Mouse (Mus musculus) neural tube, embryonic 12.5 days (tissue): ENCODE measurements around the gene Acot7. TPM values are rescaled to one million over a fixed set of nuclear protein-coding genes. Genes with fewer than 3 reads are reported as not detected.

ENCODE experiments used
- ATAC-seq: fragments of 200-750 bp; cut with Nextera tagmentation; 2 replicates; pipeline ENCODE4 v1.8.0; 2017; ENCODE audit warnings: low read depth, mild to moderate bottlenecking, moderate TSS enrichment, moderate library complexity; ENCODE audit not compliant: low FRiP score
- H3K27ac ChIP-seq: fragments of 300-500 bp; sonication (generic); 2 replicates; pipeline ENCODE4 v1.5.1; 2016
- H3K27me3 ChIP-seq: fragments of 300-500 bp; sonication (generic); replicated peaks from 2 replicates; pipeline ENCODE4 v1.6.1; 2016; ENCODE audit warnings: mild to moderate bottlenecking
- H3K36me3 ChIP-seq: fragments of 300-500 bp; sonication (generic); 2 replicates; pipeline ENCODE4 v1.6.1; 2016; ENCODE audit warnings: mild to moderate bottlenecking
- H3K4me1 ChIP-seq: fragments of 300-500 bp; sonication (generic); 2 replicates; pipeline ENCODE4 v1.6.1; 2016
- H3K4me2 ChIP-seq: fragments of 300-500 bp; sonication (generic); replicated peaks from 2 replicates; pipeline ENCODE4 v1.6.1; 2016; ENCODE audit warnings: mild to moderate bottlenecking
- H3K4me3 ChIP-seq: fragments of 300-500 bp; sonication (generic); 2 replicates; pipeline ENCODE4 v1.5.1; 2016
- H3K9ac ChIP-seq: fragments of 300-500 bp; sonication (generic); 2 replicates; pipeline ENCODE4 v1.6.1; 2016; ENCODE audit warnings: mild to moderate bottlenecking
- H3K9me3 ChIP-seq: fragments of 300-500 bp; sonication (generic); 2 replicates; pipeline ENCODE4 v1.6.1; 2016; ENCODE audit warnings: mild to moderate bottlenecking
- WGBS: fragments of 180-500 bp; shearing (Covaris S2); methylation state at CpG from one replicate; pipeline ENCODE4 v1.1.7; 2016; 5-methylcytosine and 5-hydroxymethylcytosine counted together
- polyA plus RNA-seq: library from polyadenylated mRNA; unstranded; fragments of >200 nt; fragmentation: Nextera tagmentation; extraction: Ambion mirVana; gene quantifications from 2 replicates; pipeline ENCODE4 v1.2.1, GENCODE M21; 2016

The Acot7 gene
- polyA plus RNA-seq, 1 experiment from 2014 or later = 213 TPM

DNA sequence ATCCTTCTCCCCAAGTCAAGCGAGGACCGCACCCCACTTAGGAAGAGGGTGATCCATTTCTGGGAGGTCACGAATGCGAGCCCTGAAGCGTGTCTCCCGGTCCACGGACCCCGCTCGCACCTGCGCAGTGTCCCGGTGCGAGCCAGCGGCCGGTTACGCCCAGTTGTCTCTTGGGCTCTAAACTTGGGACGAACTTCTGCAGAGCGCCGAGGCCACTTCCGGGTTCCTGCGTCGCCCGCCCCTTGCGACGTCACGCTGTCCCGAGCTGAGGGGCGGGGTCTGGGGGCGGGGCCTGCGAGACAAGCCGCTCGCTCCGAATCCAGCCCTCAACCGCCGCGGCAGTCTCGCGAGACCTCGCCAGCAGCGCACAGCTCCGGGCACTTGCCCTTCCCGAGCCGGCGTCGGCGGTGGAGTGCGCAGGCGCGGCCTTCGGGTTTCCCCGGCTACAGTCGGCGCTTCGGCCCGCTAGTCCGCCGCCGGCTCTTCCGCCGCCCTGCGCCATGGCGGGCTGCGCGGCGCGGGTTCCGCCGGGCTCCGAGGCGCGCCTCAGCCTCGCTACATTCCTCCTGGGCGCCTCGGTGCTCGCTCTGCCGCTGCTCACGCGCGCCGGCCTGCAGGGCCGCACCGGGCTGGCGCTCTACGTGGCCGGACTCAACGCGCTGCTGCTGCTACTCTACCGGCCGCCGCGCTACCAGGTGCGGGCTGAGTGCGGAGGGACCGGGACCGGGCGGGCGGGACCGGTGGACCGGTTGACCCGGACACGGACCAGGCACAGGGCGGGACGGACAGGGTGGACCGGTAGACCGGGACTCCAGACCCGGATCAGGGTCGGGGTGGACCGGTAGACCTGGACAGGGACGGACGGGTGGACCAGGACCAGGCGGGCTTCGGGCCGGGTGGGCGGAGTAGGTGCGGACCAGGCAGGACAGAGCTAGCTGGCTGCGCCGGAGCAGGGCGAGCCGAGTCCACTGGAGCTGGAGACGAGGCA lies 119.2 kb downstream of the Acot7 start, which contains the start of gene Icmt:
Gene Icmt, plus strand, starts transcription at position 354 of the 988 bp plus-strand sequence.
- Histone ChIP-seq H3K9ac (peak within 1 kb of the TSS; percentile 95), H3K36me3 (peaks cover 20% of the 10 kb centered on the region), H3K4me3 (peak within 1 kb of the TSS; percentile 95), H3K9me3 (no peaks in the 10 kb centered on the region), H3K4me2 (peak within 1 kb of the TSS; percentile 97), H3K4me1 (peaks cover 30% of the 10 kb centered on the region), H3K27me3 (peaks cover 29% of the 10 kb centered on the region), H3K27ac (peak within 1 kb of the TSS; percentile 26; the same call in 1 of the 2 replicates)
- under 1% methylated on average over 119 of the region's 119 CpGs for WGBS
- ATAC-seq = peak; percentile 95

DNA sequence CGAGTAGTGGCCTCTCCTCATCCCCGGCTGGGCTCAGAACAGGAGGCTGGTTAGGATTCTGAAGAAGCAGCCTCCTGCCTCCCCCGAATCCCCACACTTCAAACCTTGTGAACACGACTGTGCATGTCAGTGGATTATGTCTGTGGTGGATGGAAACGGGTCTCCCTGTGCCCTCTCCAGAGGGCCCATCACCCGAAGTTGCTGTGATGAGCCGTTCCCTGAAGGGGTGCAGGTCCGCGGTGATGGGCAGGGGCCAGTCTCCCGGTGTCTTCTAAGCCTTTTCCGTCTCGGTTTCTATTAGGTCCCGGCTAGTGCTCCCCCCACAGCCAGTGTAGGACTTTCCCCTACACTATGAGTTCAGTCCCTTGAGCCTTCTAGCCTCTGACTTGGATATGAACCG lies 120.9 kb downstream of the Acot7 start:
- Histone ChIP-seq H3K4me3 (no peak overlapping the region), H3K36me3 (peaks cover 33% of the 10 kb centered on the region), H3K9ac (peak overlapping the region; percentile 22; the same call in 1 of the 2 replicates), H3K9me3 (no peaks in the 10 kb centered on the region), H3K27me3 (peaks cover 17% of the 10 kb centered on the region), H3K4me1 (peaks cover 14% of the 10 kb centered on the region), H3K4me2 (0 out of 2 replicates have a peak overlapping the region, but pooled peaks have one; percentile 97), H3K27ac (no peak overlapping the region)
- no peak for ATAC-seq
- 87% methylated on average over 14 of the region's 14 CpGs for WGBS

DNA sequence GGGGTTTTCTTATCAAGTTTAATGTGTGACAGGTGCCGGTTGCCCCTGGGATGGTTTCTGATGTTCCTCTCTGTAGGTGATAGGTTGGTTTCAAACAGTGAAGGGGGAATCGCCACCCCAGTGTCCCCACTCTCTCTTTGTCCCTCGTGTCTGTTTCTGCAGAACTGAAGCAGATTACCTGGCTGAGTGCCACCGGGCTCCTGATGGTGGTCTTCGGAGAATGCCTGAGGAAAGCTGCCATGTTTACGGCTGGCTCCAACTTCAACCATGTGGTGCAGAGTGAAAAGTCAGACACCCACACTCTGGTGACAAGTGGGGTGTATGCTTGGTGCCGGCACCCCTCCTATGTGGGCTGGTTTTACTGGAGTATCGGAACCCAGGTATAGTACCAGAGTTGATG lies 122.4 kb downstream of the Acot7 start:
- H3K27ac ChIP-seq = no peak overlapping the region
- no peak for ATAC-seq
- no peak overlapping the region for H3K4me2 ChIP-seq
- H3K36me3 ChIP-seq = peaks cover 45% of the 10 kb centered on the region
- 95% methylated on average over 8 of the region's 8 CpGs for WGBS
- H3K4me3 ChIP-seq = no peak overlapping the region
- H3K27me3 ChIP-seq = peaks cover 7% of the 10 kb centered on the region
- no peak overlapping the region for H3K9ac ChIP-seq
- peaks cover 10% of the 10 kb centered on the region for H3K4me1 ChIP-seq
- no peaks in the 10 kb centered on the region for H3K9me3 ChIP-seq

DNA sequence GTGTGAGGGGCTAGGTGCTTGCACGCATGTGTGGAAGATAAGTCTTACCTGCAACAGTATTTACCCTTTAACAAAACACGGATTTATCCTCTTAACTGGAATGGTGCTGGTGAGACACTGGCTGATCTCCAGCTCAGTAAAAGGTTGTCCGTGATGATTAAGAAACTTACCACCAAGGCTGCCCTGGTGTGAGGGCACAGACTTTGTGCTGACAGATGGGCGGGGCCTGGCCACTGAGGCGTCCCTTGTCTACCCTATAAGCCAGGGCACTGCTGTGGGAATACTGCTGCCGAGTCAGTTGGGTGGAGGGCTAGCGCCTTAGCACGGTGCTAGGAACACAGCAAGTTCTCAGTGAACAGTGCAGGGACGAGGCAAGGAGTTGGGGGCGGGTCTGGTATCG lies 124.1 kb downstream of the Acot7 start:
- Histone ChIP-seq H3K27me3 (no peaks in the 10 kb centered on the region), H3K4me2 (no peak overlapping the region), H3K27ac (no peak overlapping the region), H3K9me3 (no peaks in the 10 kb centered on the region), H3K4me3 (no peak overlapping the region), H3K4me1 (peaks cover 18% of the 10 kb centered on the region), H3K9ac (no peak overlapping the region), H3K36me3 (peaks cover 45% of the 10 kb centered on the region)
- ATAC-seq = no peak
- 81% methylated on average over 11 of the region's 11 CpGs for WGBS

DNA sequence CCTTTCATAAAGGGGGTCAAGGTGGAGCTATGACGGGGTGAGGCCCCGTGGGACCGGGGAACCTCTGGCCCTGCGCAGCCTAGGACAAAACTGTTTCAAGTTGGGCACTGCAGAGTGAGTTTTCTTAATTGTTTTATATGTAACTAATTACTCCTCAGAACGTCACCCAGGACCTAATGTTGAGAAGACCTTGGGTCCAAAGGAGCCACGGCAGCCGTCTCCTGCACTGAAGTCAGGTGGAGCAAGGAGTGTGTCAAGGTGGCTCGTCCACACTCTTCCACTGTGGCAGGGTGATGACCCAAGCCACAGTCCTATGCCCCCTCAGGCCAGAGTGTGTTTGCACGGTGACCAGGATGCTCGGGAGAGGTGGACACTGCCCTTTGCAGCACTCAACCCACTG lies 125.2 kb downstream of the Acot7 start:
- Histone ChIP-seq H3K4me3 (no peak overlapping the region), H3K4me1 (peaks cover 12% of the 10 kb centered on the region; the same call in 1 of the 2 replicates), H3K36me3 (peaks cover 45% of the 10 kb centered on the region), H3K9me3 (no peaks in the 10 kb centered on the region), H3K27me3 (no peaks in the 10 kb centered on the region), H3K4me2 (no peak overlapping the region), H3K9ac (no peak overlapping the region), H3K27ac (no peak overlapping the region)
- no peak for ATAC-seq
- WGBS = 92% methylated on average over 10 of the region's 10 CpGs

DNA sequence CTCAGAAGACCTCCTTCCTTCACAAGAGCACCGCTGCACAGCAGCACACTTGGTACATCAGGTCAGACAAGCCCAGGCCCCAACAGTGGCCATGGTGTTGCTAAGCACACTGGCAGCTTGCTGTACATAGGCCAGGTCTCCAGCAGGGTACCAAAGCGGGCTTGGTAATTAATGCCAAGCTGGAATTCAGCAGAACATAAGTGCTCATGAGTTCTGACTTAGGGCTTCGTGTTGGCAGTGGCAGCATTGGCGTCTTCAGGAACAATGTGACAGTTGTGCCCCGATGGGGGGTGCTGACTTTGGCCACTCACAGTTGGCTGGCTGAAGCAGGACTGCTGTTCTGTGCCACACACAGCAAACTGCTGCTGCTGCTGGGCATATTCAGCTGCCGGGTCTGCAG lies 126.8 kb downstream of the Acot7 start:
- no peak overlapping the region for H3K4me2 ChIP-seq
- no peaks in the 10 kb centered on the region for H3K9me3 ChIP-seq
- H3K4me3 ChIP-seq = no peak overlapping the region
- WGBS = 93% methylated on average over 6 of the region's 6 CpGs
- ATAC-seq = no peak
- H3K4me1 ChIP-seq = peaks cover 8% of the 10 kb centered on the region; the same call in 1 of the 2 replicates
- peaks cover 49% of the 10 kb centered on the region for H3K36me3 ChIP-seq
- H3K27me3 ChIP-seq = peaks cover 6% of the 10 kb centered on the region
- no peak overlapping the region for H3K9ac ChIP-seq
- no peak overlapping the region for H3K27ac ChIP-seq

DNA sequence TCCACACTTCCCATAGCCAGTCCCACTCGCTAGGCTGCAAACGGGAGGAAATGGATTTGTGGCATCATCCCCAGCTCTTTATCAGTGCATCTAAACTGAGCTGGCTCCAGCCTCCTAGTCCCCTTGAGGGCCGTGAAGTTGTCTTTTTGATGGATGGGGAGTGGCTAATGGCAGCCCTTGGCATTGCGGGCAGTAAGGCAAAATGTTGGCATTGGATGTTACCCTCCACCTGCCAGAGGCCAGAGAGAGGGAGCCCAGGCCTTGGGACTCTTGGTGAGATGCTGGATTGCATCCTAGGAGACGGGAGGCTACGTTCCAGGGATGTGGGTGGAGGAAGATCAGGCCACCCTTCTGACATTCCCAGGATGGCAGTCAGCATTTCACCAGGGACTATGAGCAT lies 128.1 kb downstream of the Acot7 start:
- Histone ChIP-seq H3K4me3 (no peak overlapping the region), H3K27me3 (peaks cover 19% of the 10 kb centered on the region), H3K36me3 (peaks cover 37% of the 10 kb centered on the region), H3K9ac (no peak overlapping the region), H3K27ac (no peak overlapping the region), H3K4me2 (no peak overlapping the region), H3K9me3 (no peaks in the 10 kb centered on the region), H3K4me1 (peaks cover 8% of the 10 kb centered on the region; the same call in 1 of the 2 replicates)
- no peak for ATAC-seq
- 73% methylated on average over 6 of the region's 6 CpGs for WGBS

DNA sequence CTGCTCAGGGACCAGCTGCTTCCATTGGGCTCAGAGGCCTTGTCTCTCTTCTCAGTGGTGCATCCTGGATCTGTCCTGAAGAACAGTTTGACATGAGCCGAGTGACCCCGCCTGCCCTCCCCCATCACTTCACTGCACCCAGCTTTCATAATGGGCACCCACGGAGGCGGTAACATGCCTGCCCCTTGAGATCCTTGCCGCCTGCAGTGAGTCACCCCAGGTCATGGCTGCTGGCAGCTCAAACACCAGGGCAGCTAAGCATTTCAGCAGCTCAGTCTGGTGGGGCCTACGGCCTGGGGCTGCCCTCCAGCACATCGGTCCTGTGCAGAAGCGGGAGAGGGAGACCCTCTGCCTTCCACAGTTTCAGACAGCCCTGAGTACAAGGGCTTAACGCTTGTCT lies 129.6 kb downstream of the Acot7 start:
- H3K4me2 ChIP-seq = no peak overlapping the region
- no peak for ATAC-seq
- peaks cover 35% of the 10 kb centered on the region for H3K27me3 ChIP-seq
- H3K36me3 ChIP-seq = peaks cover 30% of the 10 kb centered on the region
- no peak overlapping the region for H3K27ac ChIP-seq
- no peak overlapping the region for H3K9ac ChIP-seq
- WGBS = 84% methylated on average over 9 of the region's 9 CpGs
- H3K4me1 ChIP-seq = peaks cover 8% of the 10 kb centered on the region; the same call in 1 of the 2 replicates
- H3K4me3 ChIP-seq = no peak overlapping the region
- no peaks in the 10 kb centered on the region for H3K9me3 ChIP-seq

DNA sequence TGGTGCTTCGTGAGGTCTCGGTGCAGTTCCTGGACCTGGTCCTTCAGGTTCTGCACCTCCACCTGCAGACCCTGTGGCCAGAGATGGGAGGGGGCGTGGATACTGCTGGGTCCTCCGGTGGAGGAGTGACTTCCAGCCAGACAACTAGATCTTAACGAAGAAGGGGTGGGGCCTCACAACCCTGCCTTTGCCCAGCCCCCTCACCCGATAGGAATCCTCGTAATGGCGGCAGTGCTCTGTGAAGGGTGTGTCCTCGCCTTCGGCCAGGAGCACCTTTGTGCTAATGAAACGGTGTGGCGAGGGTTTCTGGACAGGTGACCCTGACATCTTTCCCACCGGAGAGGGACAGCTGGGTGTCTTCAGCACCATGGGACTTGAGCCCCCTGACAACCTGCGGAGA lies 134.3 kb downstream of the Acot7 start:
- Histone ChIP-seq H3K4me1 (peaks cover 21% of the 10 kb centered on the region), H3K4me3 (no peak overlapping the region), H3K27me3 (peaks cover 81% of the 10 kb centered on the region), H3K27ac (no peak overlapping the region), H3K9ac (no peak overlapping the region), H3K36me3 (peaks cover 5% of the 10 kb centered on the region), H3K4me2 (peak overlapping the region; percentile 59; the same call in 1 of the 2 replicates), H3K9me3 (no peaks in the 10 kb centered on the region)
- WGBS = 1% methylated on average over 14 of the region's 14 CpGs
- no peak for ATAC-seq

DNA sequence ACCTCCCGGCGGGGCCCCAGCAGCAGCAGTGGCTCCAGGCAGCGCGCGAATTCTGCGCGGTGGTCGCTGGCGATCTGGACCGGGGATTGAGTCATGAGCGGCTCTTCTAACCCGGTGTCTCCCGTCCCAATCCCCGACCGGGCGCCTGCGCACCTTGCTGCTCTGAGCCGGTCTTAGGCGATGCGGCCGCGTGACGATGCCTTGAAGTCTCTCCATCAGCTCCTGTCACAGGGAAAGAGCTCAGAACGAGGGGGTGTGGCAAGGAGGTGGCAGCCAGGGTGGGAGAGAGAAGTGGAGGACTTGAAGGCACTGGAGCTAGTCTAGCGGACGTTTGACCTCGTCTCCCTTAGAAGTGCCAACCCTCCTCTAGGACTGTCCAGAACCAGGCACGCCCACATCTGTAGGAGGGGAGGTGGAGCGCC lies 135.3 kb downstream of the Acot7 start:
- Histone ChIP-seq H3K9ac (peak overlapping the region; percentile 26; the same call in 1 of the 2 replicates), H3K9me3 (no peaks in the 10 kb centered on the region), H3K36me3 (peaks cover 5% of the 10 kb centered on the region), H3K27ac (no peak overlapping the region), H3K27me3 (peaks cover 92% of the 10 kb centered on the region), H3K4me1 (peaks cover 21% of the 10 kb centered on the region), H3K4me2 (peak overlapping the region; percentile 59), H3K4me3 (peak overlapping the region; percentile 26)
- peak; percentile 32; the same call in 1 of the 2 replicates for ATAC-seq
- 0% methylated on average over 29 of the region's 29 CpGs for WGBS

DNA sequence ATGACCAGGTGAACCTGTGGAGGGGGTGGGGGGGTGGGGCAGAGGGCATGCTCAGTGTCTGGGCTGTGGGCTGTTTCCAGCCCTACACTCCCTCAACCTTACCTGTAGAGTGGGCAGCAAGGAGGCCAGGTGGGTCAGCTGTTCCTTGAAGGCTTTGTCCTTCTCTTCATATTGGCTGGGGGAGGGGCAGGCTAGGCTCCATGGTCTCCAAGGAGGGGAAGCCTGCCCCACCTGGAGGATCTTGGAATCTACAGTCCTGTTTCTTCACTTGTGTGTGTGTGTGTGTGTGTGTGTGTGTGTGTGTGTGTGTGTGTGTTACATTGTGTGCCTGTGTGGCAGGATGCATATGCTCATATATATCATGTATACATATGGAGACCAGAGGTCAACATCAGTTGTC lies 136.0 kb downstream of the Acot7 start:
- no peak overlapping the region for H3K4me3 ChIP-seq
- ATAC-seq = no peak

DNA sequence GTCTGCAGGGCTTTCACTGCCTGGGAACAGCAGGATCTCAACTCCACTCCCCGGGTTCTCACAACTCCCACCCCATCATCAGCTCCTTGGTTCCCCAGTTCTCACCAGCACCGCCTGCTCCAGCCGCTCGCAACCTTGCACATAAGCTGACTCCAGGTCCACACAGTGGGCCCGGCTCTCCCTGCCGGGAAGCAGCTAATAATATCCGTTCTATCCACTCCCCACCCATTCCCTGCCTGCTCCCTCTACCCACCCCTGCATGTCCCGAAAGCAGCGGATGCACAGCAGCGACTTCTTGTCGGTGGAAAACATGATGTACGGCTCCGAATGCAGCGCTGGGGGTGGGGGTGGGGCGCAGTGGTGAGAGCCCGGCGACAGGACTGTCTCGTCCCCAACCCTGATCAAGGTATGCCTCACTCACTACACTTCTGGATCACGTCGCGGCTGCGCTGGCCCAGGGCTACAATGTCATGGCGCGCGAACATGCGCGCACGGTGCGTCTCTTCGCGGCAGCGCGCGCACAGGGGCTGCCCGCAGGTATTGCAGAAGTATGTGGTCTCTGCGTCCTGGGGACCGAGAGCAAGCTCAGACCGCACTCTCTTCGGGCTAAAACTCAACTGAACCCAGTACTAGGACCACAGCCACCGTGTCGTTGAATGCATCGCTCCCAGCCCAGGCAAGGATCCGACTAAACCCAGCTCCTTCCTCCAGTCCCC lies 137.7 kb downstream of the Acot7 start:
- H3K4me2 ChIP-seq = peak overlapping the region; percentile 55
- H3K36me3 ChIP-seq = no peaks in the 10 kb centered on the region
- peaks cover 84% of the 10 kb centered on the region for H3K27me3 ChIP-seq
- ATAC-seq = no peak
- H3K9me3 ChIP-seq = no peaks in the 10 kb centered on the region
- H3K4me3 ChIP-seq = peak overlapping the region; percentile 22; the same call in 1 of the 2 replicates
- no peak overlapping the region for H3K27ac ChIP-seq
- WGBS = 1% methylated on average over 43 of the region's 43 CpGs
- no peak overlapping the region for H3K9ac ChIP-seq
- H3K4me1 ChIP-seq = peaks cover 29% of the 10 kb centered on the region

More for the DNA sequence above, 136.0 kb downstream of the Acot7 start:
- Histone ChIP-seq H3K4me2 (peak overlapping the region; percentile 59), H3K4me1 (peaks cover 27% of the 10 kb centered on the region), H3K36me3 (no peaks in the 10 kb centered on the region), H3K27ac (no peak overlapping the region), H3K27me3 (peaks cover 99% of the 10 kb centered on the region), H3K9ac (no peak overlapping the region), H3K9me3 (no peaks in the 10 kb centered on the region)
